Mouse (Mus musculus) small intestine, adult 2 months (tissue): ENCODE measurements at regions not wholly inside any gene's neighbourhood (a gene's known extent, or its start where the extent isn't known, plus 50 kb on each side); places are given as distances from the start of the nearest gene placed in this dataset.

Experiments
- CTCF ChIP-seq: fragments of 200-500 bp; IDR thresholded peaks from 2 replicates; pipeline ENCODE4 v1.5.1; 2012; ENCODE audit warnings: low read depth, mild to moderate bottlenecking, control low read depth, inconsistent platforms, low read length, moderate library complexity, mixed read lengths; ENCODE audit not compliant: insufficient replicate concordance, insufficient read length; ENCODE audit errors: extremely low read depth
- POLR2A ChIP-seq: fragments of 200-500 bp; IDR thresholded peaks from 2 replicates; pipeline ENCODE4 v1.6.1; 2012; ENCODE audit warnings: low read depth, mild to moderate bottlenecking, control low read depth, inconsistent platforms, low read length, moderate library complexity

DNA sequence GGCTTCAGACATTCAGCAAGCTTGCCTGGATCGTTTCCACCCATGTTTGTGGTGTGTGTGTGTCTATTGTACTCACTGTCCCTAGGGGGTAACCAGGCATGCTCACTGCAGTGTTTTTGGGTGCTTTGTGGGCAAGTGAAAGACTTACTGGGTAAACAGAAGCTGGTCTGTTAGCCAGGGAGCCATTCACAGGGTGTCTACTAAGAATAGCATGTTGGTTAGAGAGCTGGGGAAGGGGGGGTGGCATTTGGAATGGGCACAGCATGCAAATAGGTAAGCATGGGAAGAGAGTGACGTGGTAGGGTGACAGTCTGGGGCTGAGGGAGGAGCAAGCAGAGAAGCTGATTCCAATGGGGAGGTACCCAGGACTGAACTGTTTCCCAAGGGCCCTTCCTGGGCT lies 97.7 kb upstream of the Kazn start:
- TF ChIP-seq POLR2A (no peak), CTCF (no peak)
